Mouse (Mus musculus) ES-E14 (cell line): ENCODE measurements around the gene Prpf40b.

Source experiments
- CHD2 ChIP-seq: IDR thresholded peaks from 2 replicates; pipeline ENCODE4 v1.6.1; 2014; ENCODE audit warnings: mild to moderate bottlenecking, low read depth, low read length, inconsistent platforms
- MAFK ChIP-seq: IDR thresholded peaks from 2 replicates; pipeline ENCODE4 v1.6.1; 2014; ENCODE audit warnings: mild to moderate bottlenecking, low read depth, low read length, inconsistent platforms; ENCODE audit not compliant: insufficient read depth

- TF ChIP-seq CHD2 (peak; percentile 68), MAFK (peak; percentile 2; the same call in 1 of the 2 replicates)
Measured at GRCm38 (mm10) chr15:99251626-99252380, 43.1 kb upstream of the Prpf40b start, which contains the start of gene Mcrs1.
